Mouse (Mus musculus): ENCODE results near the gene Plk3. TPM values are rescaled to one million over a fixed set of nuclear protein-coding genes. Genes with fewer than 3 reads are reported as not detected.

Gene Plk3
- total RNA-seq, 1 experiment from 2014 or later = 24.2 TPM

GRCm38 (mm10) chr4:117123546-117124217 is 10.1 kb downstream of the Plk3 start:
- ATAC-seq (ENCODE audit: extremely low read depth, insufficient number of reproducible peaks, low FRiP score, poor library complexity, severe bottlenecking) = no peak

- ATAC-seq (ENCODE audit: extremely low read depth, insufficient number of reproducible peaks, low FRiP score, poor library complexity, severe bottlenecking) = no peak
Measured at GRCm38 (mm10) chr4:117122209-117122608, 11.6 kb downstream of the Plk3 start.

- peak; percentile 71 for ATAC-seq (ENCODE audit: extremely low read depth, insufficient number of reproducible peaks, low FRiP score, poor library complexity, severe bottlenecking)
Measured at GRCm38 (mm10) chr4:117120445-117121414, 13.0 kb downstream of the Plk3 start.

GRCm38 (mm10) chr4:117120052-117120444 is 13.7 kb downstream of the Plk3 start:
- no peak for ATAC-seq (ENCODE audit: extremely low read depth, insufficient number of reproducible peaks, low FRiP score, poor library complexity, severe bottlenecking)

- ATAC-seq (ENCODE audit: extremely low read depth, insufficient number of reproducible peaks, low FRiP score, poor library complexity, severe bottlenecking) = no peak
Measured at GRCm38 (mm10) chr4:117119636-117120035, 14.1 kb downstream of the Plk3 start.

- no peak for ATAC-seq (ENCODE audit: extremely low read depth, insufficient number of reproducible peaks, low FRiP score, poor library complexity, severe bottlenecking)
Measured at GRCm38 (mm10) chr4:117117931-117118330, 15.8 kb downstream of the Plk3 start.

- ATAC-seq (ENCODE audit: extremely low read depth, insufficient number of reproducible peaks, low FRiP score, poor library complexity, severe bottlenecking) = no peak
Measured at GRCm38 (mm10) chr4:117115592-117115991, 18.2 kb downstream of the Plk3 start.

- no peak for ATAC-seq (ENCODE audit: extremely low read depth, insufficient number of reproducible peaks, low FRiP score, poor library complexity, severe bottlenecking)
Measured at GRCm38 (mm10) chr4:117113237-117113636, 20.5 kb downstream of the Plk3 start.

- no peak for ATAC-seq (ENCODE audit: extremely low read depth, insufficient number of reproducible peaks, low FRiP score, poor library complexity, severe bottlenecking)
Measured at GRCm38 (mm10) chr4:117110985-117111384, 22.8 kb downstream of the Plk3 start.

GRCm38 (mm10) chr4:117110249-117110648 is 23.5 kb downstream of the Plk3 start:
- no peak for ATAC-seq (ENCODE audit: extremely low read depth, insufficient number of reproducible peaks, low FRiP score, poor library complexity, severe bottlenecking)

- no peak for ATAC-seq (ENCODE audit: extremely low read depth, insufficient number of reproducible peaks, low FRiP score, poor library complexity, severe bottlenecking)
Measured at GRCm38 (mm10) chr4:117109330-117109729, 24.4 kb downstream of the Plk3 start.

GRCm38 (mm10) chr4:117108524-117108849 is 25.3 kb downstream of the Plk3 start:
- no peak for ATAC-seq (ENCODE audit: extremely low read depth, insufficient number of reproducible peaks, low FRiP score, poor library complexity, severe bottlenecking)

GRCm38 (mm10) chr4:117107813-117108523 is 25.8 kb downstream of the Plk3 start:
- ATAC-seq (ENCODE audit: extremely low read depth, insufficient number of reproducible peaks, low FRiP score, poor library complexity, severe bottlenecking) = no peak

- no peak for ATAC-seq (ENCODE audit: extremely low read depth, insufficient number of reproducible peaks, low FRiP score, poor library complexity, severe bottlenecking)
Measured at GRCm38 (mm10) chr4:117105127-117105526, 28.6 kb downstream of the Plk3 start.

- ATAC-seq (ENCODE audit: extremely low read depth, insufficient number of reproducible peaks, low FRiP score, poor library complexity, severe bottlenecking) = no peak
Measured at GRCm38 (mm10) chr4:117104672-117105071, 29.1 kb downstream of the Plk3 start.

GRCm38 (mm10) chr4:117101218-117101617 is 32.5 kb downstream of the Plk3 start:
- peak; percentile 23; the same call in 1 of the 2 replicates for ATAC-seq (ENCODE audit: extremely low read depth, insufficient number of reproducible peaks, low FRiP score, poor library complexity, severe bottlenecking)

- ATAC-seq (ENCODE audit: extremely low read depth, insufficient number of reproducible peaks, low FRiP score, poor library complexity, severe bottlenecking) = no peak
Measured at GRCm38 (mm10) chr4:117100036-117100435, 33.7 kb downstream of the Plk3 start.

GRCm38 (mm10) chr4:117098764-117099036 is 35.1 kb downstream of the Plk3 start:
- no peak for ATAC-seq (ENCODE audit: extremely low read depth, insufficient number of reproducible peaks, low FRiP score, poor library complexity, severe bottlenecking)

GRCm38 (mm10) chr4:117097969-117098763 is 35.6 kb downstream of the Plk3 start:
- no peak for ATAC-seq (ENCODE audit: extremely low read depth, insufficient number of reproducible peaks, low FRiP score, poor library complexity, severe bottlenecking)
